Mouse (Mus musculus) forebrain, embryonic 11.5 days (tissue): ENCODE measurements around the gene Lnpep. TPM values are rescaled to one million over a fixed set of nuclear protein-coding genes. Genes with fewer than 3 reads are reported as not detected.

Source experiments
- ATAC-seq: fragments of 200-750 bp; cut with Nextera tagmentation; replicated peaks from 2 replicates; pipeline ENCODE4 v1.8.0; 2017; ENCODE audit warnings: moderate TSS enrichment; ENCODE audit not compliant: low FRiP score
- DNase-seq: peaks from one replicate; pipeline ENCODE4 v3.0.0-alpha.2; 2017; ENCODE audit warnings: low spot score
- H3K27ac ChIP-seq: fragments of 300-500 bp; sonication (generic); 2 replicates; pipeline ENCODE4 v1.5.1; 2014; ENCODE audit warnings: low read depth, low read length
- H3K27me3 ChIP-seq: fragments of 300-500 bp; sonication (generic); 2 replicates; pipeline ENCODE4 v1.6.1; 2014; ENCODE audit warnings: mild to moderate bottlenecking, low read length, mixed read lengths; ENCODE audit not compliant: control insufficient read depth, insufficient read depth
- H3K36me3 ChIP-seq: fragments of 300-500 bp; sonication (generic); 2 replicates; pipeline ENCODE4 v1.6.1; 2014; ENCODE audit warnings: mild to moderate bottlenecking, low read length, moderate library complexity, mixed read lengths; ENCODE audit not compliant: control insufficient read depth, insufficient read depth
- H3K4me1 ChIP-seq: fragments of 300-500 bp; sonication (generic); replicated peaks from 2 replicates; pipeline ENCODE4 v1.6.1; 2014; ENCODE audit warnings: low read length, mixed read lengths; ENCODE audit not compliant: control insufficient read depth, insufficient read depth
- H3K4me2 ChIP-seq: fragments of 300-500 bp; sonication (generic); 2 replicates; pipeline ENCODE4 v1.6.1; 2014; ENCODE audit warnings: low read depth, mild to moderate bottlenecking, low read length, moderate library complexity, mixed read lengths; ENCODE audit not compliant: severe bottlenecking
- H3K4me3 ChIP-seq: fragments of 300-500 bp; sonication (generic); 2 replicates; pipeline ENCODE4 v1.5.1; 2014; ENCODE audit warnings: low read depth, low read length
- H3K9ac ChIP-seq: fragments of 300-500 bp; sonication (generic); 2 replicates; pipeline ENCODE4 v1.6.1; 2014; ENCODE audit warnings: low read length
- H3K9me3 ChIP-seq: fragments of 300-500 bp; sonication (generic); 2 replicates; pipeline ENCODE4 v1.6.1; 2016; ENCODE audit warnings: low read length, mixed read lengths; ENCODE audit not compliant: control insufficient read depth
- WGBS: fragments of 180-500 bp; shearing (Covaris S2); extraction: QIAGEN DNeasy Blood & Tissue Kit; methylation state at CpG from one replicate; pipeline ENCODE4 v1.1.7; 2014; 5-methylcytosine and 5-hydroxymethylcytosine counted together
- polyA plus RNA-seq: library from polyadenylated mRNA; unstranded; fragments of >200 nt; fragmentation: Nextera tagmentation; extraction: Ambion mirVana; gene quantifications from 2 replicates; pipeline ENCODE4 v1.2.1, GENCODE M21; 2014

Lnpep gene
- polyA plus RNA-seq, 1 experiment from 2014 or later: 8.5 TPM

DNA sequence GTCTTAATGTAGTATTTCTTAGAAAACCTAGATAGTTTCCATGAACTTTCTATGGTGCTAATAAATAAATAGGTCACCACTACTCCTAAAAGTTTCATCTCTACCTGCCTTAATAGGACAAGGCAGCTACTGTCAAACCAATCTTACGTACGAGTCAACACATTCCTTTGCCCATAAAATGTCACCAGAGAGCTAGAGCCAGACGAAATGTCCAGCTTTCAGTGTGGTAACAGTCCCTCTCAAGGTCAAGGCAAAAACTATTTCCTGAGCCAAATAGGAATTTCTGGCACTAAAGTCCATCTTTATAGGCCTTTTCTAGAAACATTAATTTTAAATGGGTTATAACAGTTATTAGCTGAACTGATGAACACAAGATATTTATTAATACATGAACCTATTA lies 3.3 kb downstream of the Lnpep start:
- DNase-seq: no peak
- peaks cover 3% of the 10 kb centered on the region; the same call in 1 of the 2 replicates for H3K4me1 ChIP-seq
- H3K9ac ChIP-seq: no peak overlapping the region
- no peaks in the 10 kb centered on the region for H3K36me3 ChIP-seq
- no peak for ATAC-seq
- H3K27me3 ChIP-seq: no peaks in the 10 kb centered on the region
- H3K27ac ChIP-seq: no peak overlapping the region
- no peak overlapping the region for H3K4me2 ChIP-seq
- 89% methylated on average over 3 of the region's 3 CpGs for WGBS
- no peak overlapping the region for H3K4me3 ChIP-seq
- H3K9me3 ChIP-seq: no peaks in the 10 kb centered on the region

DNA sequence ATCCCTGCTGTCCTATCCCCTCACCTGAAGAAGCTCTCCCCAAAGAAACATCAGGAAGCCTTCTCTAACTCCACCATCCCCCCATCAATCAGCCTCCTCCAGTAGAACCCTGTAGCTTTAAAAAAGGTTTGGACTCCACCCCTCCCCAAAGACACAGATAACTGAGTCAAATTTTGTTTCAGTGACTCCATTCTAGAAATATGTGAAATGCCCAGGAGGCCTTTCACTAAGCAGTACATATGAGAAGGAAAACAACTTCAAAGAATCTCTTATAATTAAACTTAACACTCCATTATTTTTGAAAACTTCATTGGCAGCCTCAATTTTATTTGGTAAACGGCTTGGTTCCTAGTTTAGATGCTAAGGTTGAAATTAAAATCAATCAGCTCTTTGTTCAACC lies 6.4 kb downstream of the Lnpep start:
- Histone ChIP-seq H3K36me3 (no peaks in the 10 kb centered on the region), H3K9ac (no peak overlapping the region), H3K4me3 (no peak overlapping the region), H3K9me3 (no peaks in the 10 kb centered on the region), H3K27ac (no peak overlapping the region), H3K27me3 (no peaks in the 10 kb centered on the region), H3K4me1 (peaks cover 3% of the 10 kb centered on the region; the same call in 1 of the 2 replicates), H3K4me2 (no peak overlapping the region)
- DNase-seq (no peak), ATAC-seq (no peak)
- 82% methylated on average over 1 of the region's 1 CpGs for WGBS

DNA sequence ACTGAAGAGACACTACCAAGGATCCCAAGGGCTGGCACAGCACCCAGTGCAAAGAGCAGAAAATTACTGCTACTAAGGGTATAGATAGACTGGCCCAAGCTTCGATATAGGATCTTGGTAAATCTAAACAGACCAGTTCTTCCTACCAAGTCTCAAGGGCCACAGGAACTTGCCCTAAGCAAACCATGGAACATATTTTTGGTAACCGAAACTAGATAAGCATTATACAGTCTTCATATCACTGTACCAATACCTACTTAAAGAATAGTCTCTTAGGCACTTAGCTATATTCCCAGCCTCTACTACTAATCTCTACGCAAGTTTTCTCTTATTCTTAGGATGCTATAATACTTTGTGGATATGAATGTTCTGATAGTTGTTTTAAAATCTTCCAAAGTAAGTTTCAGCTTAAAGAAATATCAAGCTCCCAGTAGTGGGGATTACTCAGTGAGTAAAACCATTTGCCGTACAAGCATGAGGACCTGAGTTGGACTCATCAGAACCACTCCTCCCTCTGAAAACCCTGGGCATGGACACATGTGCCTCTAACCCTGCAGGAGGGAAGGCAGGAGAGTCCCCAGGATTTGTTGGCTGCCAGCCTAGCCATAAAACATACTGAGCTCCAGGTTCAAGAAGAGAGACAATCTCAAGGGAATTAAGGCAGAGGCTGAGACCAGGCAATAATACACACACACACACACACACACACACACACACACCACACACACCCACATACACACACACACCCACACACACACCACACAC lies 7.2 kb downstream of the Lnpep start:
- WGBS: 94% methylated on average over 4 of the region's 4 CpGs
- no peak overlapping the region for H3K4me3 ChIP-seq
- no peaks in the 10 kb centered on the region for H3K27me3 ChIP-seq
- no peaks in the 10 kb centered on the region for H3K36me3 ChIP-seq
- no peaks in the 10 kb centered on the region for H3K9me3 ChIP-seq
- DNase-seq: no peak
- H3K4me2 ChIP-seq: no peak overlapping the region
- no peaks in the 10 kb centered on the region for H3K4me1 ChIP-seq
- no peak for ATAC-seq
- H3K9ac ChIP-seq: no peak overlapping the region
- no peak overlapping the region for H3K27ac ChIP-seq

- Histone ChIP-seq H3K27ac (no peak overlapping the region), H3K9me3 (no peaks in the 10 kb centered on the region), H3K4me3 (no peak overlapping the region), H3K9ac (no peak overlapping the region), H3K4me1 (no peaks in the 10 kb centered on the region), H3K36me3 (no peaks in the 10 kb centered on the region), H3K27me3 (no peaks in the 10 kb centered on the region), H3K4me2 (no peak overlapping the region)
- no peak for ATAC-seq
- WGBS: 82% methylated on average over 2 of the region's 2 CpGs
- no peak for DNase-seq
Observed at GRCm38 (mm10) chr17:17612336-17612735, 12.5 kb downstream of the Lnpep start.

GRCm38 (mm10) chr17:17609523-17609922 lies 15.3 kb downstream of the Lnpep start:
- WGBS: 80% methylated on average over 3 of the region's 3 CpGs
- no peak overlapping the region for H3K9ac ChIP-seq
- no peak overlapping the region for H3K27ac ChIP-seq
- ATAC-seq (no peak), DNase-seq (no peak)
- H3K4me2 ChIP-seq: no peak overlapping the region
- no peak overlapping the region for H3K4me3 ChIP-seq
- H3K27me3 ChIP-seq: no peaks in the 10 kb centered on the region
- no peaks in the 10 kb centered on the region for H3K9me3 ChIP-seq
- H3K36me3 ChIP-seq: no peaks in the 10 kb centered on the region
- no peaks in the 10 kb centered on the region for H3K4me1 ChIP-seq

GRCm38 (mm10) chr17:17608416-17608988 lies 16.3 kb downstream of the Lnpep start:
- Histone ChIP-seq H3K4me1 (no peaks in the 10 kb centered on the region), H3K27me3 (no peaks in the 10 kb centered on the region), H3K27ac (no peak overlapping the region), H3K4me3 (no peak overlapping the region), H3K4me2 (no peak overlapping the region), H3K9me3 (no peaks in the 10 kb centered on the region), H3K9ac (no peak overlapping the region), H3K36me3 (no peaks in the 10 kb centered on the region)
- no peak for DNase-seq
- 56% methylated on average over 5 of the region's 5 CpGs for WGBS
- no peak for ATAC-seq

DNA sequence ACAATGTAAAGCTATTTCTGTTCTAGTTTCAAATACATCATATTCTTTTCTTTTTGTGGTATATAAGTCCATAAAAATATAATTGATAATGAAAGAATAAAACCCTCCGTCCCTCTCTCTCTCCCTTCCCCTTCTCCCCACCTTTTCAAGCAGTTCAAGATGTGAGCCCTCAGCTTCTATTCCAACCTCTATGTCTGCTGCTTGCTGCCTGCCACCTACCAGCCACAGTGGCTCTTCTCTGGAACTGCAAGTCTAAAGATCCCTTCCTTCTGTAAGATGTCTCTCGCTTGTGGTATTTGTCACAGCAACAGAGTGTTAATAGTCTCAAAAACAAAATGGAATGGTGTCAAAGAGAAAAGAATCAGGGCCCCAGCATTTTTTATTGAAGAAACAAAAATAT lies 20.3 kb downstream of the Lnpep start:
- Histone ChIP-seq H3K27me3 (no peaks in the 10 kb centered on the region), H3K27ac (no peak overlapping the region), H3K36me3 (no peaks in the 10 kb centered on the region), H3K9ac (no peak overlapping the region), H3K4me3 (no peak overlapping the region), H3K4me1 (0 out of 2 replicates have a peak, but pooled peaks cover 2% of the 10 kb centered on the region), H3K4me2 (no peak overlapping the region), H3K9me3 (no peaks in the 10 kb centered on the region)
- no peak for ATAC-seq
- no peak for DNase-seq
- 93% methylated on average over 2 of the region's 2 CpGs for WGBS

DNA sequence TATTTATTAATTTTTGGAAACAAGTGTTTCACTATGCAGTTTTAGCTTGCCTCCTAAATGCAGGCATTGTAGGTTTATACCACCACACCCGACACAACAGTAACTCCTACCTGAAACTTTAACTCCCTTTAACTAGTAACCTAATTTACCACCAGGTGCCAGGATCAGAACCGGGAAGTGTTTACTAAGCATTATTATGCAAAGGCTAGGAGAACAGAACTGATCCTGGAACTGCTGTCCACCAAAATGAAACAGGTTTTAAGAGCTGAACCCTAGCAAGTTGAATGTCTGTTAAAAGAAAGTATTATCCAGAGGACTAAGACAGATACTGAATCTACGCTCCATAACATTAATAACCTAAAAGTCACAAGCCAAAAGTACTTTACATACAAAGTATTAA lies 21.2 kb downstream of the Lnpep start:
- DNase-seq: no peak
- WGBS: 87% methylated on average over 3 of the region's 3 CpGs
- Histone ChIP-seq H3K9ac (no peak overlapping the region), H3K4me1 (0 out of 2 replicates have a peak, but pooled peaks cover 2% of the 10 kb centered on the region), H3K27me3 (no peaks in the 10 kb centered on the region), H3K4me3 (no peak overlapping the region), H3K36me3 (no peaks in the 10 kb centered on the region), H3K4me2 (no peak overlapping the region), H3K9me3 (no peaks in the 10 kb centered on the region), H3K27ac (no peak overlapping the region)
- ATAC-seq: no peak

DNA sequence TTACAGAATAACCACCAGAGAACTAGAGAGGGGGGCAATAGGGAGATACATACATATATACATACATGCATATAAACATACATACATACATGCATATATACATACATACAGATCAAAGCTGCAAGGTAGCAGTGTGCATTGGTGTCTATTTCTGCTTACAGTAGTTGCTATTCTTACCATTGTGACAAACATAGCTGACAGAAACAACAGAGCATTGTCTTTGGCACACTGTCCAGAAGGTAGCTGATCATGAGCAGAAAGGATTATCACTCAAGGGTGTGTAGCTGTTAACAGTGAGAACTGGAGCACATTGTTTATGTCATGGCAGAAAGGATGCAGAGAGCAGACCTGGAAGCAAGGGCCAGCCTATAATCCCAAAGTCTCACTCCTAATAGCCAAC lies 22.1 kb downstream of the Lnpep start:
- Histone ChIP-seq H3K9ac (no peak overlapping the region), H3K4me3 (no peak overlapping the region), H3K4me2 (no peak overlapping the region), H3K9me3 (no peaks in the 10 kb centered on the region), H3K27ac (no peak overlapping the region), H3K4me1 (0 out of 2 replicates have a peak, but pooled peaks cover 2% of the 10 kb centered on the region), H3K36me3 (no peaks in the 10 kb centered on the region), H3K27me3 (no peaks in the 10 kb centered on the region)
- ATAC-seq (no peak), DNase-seq (no peak)
